Mouse (Mus musculus): ENCODE measurements around the gene Ddx31.

The Ddx31 gene

DNA sequence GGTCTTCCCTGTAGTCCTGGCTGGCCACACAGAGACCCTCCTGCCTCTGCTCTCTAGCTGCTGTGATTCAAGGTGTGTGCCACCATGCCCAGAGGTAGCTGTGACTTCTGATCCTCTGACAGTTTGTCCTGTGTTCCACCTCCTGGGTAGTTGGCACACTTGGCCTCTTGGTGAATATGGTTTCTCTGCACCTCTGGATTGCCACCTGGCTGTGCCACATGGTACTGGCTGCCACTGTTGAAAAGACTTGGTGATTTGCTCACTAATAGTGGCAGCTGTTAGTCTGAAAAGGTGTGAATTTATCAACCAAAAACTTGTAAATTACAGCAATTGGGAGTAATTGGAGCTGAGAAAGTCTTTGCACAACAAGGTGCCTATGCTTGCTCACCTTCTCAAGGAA lies 23.7 kb downstream of the Ddx31 start:
- DNase-seq (ENCODE audit: low spot score in 2 of 2) = no peak

DNA sequence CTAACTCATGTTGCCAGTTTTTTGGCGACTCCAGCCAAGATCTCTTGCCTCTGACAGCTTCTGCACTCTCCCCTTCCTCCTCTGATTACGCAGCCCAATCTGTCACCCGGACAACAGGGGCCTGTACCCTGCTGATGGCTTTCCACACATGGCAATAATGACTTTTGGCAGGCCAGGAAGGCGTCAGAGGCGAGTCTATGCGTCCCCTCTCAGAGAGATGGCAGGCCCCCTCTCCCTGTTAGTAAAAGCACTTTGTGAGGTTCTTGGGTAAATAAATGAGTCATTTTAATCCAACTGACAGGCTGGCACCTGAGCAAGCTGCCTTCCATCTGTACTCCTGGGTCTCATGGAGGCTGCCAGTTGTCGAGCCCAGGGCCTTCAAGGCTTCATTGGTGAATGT lies 27.3 kb downstream of the Ddx31 start:
- no peak for DNase-seq (ENCODE audit: low spot score in 2 of 2)

DNA sequence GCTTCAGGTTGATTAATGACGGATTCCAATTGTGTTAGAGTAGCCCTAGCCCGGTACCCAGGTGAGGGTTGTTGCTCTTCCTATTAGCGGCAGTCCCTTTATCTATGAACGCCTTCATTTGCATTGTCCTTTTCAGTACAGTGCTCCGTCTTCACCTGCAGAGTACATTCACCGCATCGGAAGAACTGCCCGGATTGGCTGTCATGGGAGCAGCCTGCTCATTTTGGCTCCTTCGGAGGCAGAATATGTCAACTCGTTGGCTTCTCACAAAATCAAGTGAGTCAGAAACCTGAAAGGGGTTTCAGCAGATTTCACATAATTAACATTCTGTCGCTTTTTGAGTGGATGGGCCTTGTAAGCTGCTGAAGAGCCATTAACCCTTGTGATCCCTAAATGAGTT lies 35.3 kb downstream of the Ddx31 start:
- DNase-seq (ENCODE audit: low spot score in 2 of 2) = no peak

DNA sequence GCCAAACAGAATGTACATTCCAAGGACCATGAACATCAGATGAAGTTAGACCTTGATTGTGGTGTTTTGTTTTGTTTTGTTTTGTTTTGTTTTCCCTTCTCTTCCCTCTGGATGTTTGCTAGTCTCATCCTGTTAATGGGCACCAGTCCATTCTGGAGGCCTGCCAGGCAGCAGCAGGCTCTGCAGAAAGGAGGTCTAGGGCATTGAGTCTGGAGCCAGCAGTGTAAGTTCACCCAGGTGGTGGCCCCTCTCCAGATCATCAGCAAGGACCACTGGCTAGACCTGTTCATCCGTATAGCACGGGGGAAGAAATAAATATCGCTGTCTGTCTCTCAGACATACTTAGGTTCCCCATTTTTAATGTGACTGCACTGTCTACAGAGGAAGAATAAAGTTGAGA lies 41.1 kb downstream of the Ddx31 start:
- no peak for DNase-seq (ENCODE audit: low spot score in 2 of 2)

DNA sequence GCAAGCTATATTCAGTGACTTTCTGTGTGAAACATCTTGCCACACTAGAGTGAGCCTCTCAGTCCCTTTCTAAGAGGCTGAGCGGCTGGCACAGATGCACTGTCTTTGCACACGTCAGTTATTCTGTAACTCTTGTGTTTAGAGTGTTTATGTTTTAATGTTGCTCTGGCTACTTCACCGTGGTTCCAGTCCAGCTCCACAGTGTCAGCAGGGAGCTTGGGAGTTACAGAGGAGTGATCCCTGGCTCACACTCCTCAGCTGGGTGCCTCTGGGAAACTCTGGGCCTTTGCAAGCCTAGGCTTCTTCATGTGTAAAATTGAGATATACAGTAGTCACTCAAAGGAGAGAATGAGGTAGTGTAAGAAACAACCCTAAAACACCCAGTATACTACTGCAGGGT lies 41.8 kb downstream of the Ddx31 start:
- no peak for DNase-seq (ENCODE audit: low spot score in 2 of 2)

DNA sequence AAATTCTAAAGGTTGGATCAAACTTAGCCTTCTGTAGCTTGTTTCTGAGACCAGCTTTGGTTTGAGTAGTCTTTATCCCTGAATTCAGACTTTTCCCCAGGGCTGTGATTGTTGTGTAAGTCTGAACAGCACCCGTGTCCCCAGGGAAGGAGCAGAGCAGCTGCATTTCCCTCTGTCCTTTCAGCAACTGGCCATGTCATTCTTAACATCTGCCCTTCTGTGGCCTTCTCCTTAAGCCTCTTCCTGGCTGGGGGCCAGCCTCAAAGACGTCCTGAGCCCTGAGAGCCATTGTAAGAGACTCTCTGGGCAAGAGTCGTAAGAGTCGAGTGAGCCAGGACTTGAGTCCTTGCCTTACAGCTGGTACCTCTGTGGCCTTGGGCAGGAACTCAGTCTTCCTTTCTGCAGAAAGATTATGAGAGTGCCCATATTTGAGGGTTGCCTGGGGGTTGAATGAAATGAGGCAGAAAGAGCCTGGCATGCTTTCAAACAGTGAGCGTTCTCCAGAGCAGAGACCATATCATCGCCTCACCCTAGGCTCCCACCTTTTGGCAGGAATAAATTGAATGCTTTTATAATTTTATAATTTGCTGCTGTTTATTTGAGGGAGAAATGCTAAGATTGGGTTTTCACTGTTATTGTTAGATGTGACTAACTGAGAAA lies 42.8 kb downstream of the Ddx31 start:
- DNase-seq (ENCODE audit: low spot score in 2 of 2) = no peak

DNA sequence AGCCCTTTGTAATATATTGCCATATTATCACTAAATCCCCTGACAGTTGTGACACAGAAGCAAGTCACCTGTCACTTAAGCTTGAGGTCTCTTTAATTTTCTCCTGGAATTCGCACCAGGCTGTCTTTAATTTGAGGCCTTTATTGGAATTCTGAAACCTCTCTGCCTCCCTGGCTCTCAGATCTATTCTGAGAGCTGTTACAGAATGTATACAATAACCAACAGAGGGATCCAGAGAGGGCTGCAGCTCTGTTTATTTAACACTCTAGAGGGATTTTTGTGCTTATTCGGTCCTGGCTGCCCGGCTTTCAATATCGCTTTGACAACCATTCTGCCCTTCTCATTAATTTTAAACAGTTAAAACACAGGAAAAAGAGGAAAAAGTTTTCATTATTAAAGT lies 44.7 kb downstream of the Ddx31 start:
- DNase-seq (ENCODE audit: low spot score in 2 of 2) = no peak

DNA sequence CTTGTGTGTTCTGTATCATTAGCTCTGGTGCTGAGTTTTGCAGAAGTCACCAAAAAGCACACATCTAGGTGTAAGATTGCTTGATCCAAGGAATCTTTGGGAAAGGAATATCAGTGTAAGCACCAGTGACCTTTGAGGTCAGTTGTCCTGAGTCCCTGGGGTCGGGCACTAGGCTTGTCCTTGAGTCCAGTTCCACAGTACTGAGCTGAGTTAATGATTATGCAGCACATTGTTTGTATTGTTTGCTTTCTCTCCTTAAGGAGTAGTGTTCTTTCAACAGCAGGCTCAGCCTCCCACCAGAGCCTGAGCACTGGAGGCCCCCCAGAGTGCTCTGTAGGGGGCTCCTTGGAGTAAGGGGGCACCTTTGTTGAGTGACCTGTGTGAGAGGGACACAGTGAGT lies 52.6 kb downstream of the Ddx31 start:
- DNase-seq (ENCODE audit: low spot score in 2 of 2) = no peak

DNA sequence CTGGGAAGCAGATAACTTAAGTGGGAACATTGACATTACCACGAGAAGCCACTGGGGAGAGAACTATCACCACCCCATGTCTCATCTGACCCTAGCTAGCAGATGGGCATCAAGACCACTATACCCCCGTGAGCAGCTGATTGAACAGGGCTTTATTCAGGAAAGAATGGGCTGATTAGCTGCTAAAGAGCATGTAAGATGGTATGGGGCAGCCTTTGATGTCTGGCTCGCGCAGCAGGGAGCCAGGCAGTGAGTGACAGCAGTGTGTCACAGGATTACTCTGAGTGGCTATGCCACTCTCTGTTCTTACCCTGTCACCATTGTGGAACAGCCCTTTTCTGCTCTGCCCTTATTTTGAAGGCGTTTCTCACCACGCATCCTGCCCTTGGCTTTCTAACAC lies 53.3 kb downstream of the Ddx31 start:
- no peak for DNase-seq (ENCODE audit: low spot score in 2 of 2)

DNA sequence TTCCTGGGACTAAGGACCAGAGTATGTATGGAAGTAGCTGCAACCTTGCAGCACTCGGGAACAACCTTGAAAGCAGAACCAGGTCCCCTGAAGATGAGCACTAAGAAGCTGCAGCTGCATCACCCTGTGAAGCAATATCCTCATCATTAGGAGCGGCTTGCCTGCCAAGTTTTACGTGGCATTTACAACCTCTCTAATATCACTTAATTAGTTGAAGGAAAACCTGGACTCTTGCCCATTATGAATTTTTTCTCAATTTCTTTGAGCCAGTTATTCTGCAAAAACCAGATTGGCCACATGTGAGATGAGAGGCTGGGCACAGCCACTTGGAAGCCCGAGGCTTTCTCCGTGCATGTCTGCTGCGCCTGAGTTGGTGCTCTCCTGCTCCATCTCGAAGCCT lies 55.7 kb downstream of the Ddx31 start:
- DNase-seq (ENCODE audit: low spot score in 2 of 2) = no peak

DNA sequence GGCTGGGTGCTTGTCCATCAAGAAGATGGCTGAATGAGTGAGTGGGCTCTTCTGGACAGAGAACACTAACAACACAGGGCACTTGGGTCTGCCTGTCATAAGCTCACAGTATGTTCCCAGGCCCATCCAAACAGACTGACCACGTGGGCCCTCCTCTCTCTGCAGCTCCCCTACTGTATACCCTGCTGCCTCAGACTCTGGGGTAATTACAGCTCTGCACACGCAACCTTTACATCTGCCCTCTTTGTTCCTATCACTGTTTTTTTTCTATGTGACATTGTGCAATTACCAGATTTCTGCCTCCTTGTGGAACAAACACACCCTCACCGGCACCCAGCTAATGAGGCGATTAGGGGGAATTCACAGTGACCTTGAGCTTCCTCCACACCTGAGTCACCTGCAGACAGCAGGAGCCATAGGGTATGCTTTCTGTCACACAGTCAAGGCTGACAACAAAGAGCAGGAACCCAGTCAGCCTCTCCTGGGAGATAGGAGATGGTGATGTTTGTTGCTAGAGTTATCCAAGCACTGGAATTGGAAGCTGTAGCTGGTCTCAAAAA lies 57.2 kb downstream of the Ddx31 start:
- no peak for DNase-seq (ENCODE audit: low spot score in 2 of 2)

DNA sequence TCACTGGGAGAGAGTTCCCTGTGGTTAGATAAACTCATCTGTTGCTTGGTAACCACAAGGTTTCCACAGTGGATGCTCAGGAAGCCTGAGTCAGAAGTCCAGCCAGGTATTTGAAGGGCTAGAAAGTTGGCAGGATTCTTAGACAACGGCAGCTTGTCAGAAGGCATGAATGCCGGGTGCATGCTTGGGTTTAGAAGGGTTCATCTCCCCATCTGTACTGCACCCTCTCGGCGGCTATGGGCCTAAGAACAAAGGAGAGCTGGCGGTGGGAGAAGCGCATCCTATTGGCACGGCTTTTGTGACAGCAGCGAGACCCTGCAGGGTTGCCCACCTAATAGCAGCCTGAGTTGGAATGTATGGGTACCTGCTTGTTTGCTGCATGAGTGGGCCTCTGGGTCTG lies 62.1 kb downstream of the Ddx31 start:
- DNase-seq (ENCODE audit: low spot score in 2 of 2) = no peak

DNA sequence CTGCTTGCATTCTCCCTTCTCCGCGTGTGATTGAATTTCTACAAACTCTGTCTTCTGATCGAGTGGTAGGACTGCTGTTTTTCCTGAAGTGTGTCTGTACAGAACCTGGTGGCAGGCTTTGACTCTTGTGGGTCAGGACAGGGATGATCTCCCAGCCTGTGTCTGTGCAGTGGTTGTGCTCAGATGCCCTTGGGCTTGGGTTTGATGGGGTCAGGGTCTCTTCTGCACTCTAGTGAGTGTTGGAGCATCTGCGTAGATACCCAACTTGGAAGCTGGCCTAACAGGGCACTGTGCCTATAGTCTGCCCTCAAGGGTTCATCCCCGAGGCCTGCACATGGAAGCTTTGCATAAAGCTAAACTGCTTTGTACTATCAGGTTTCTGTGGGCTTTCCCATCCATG lies 63.7 kb downstream of the Ddx31 start:
- no peak for DNase-seq (ENCODE audit: low spot score in 2 of 2)

DNA sequence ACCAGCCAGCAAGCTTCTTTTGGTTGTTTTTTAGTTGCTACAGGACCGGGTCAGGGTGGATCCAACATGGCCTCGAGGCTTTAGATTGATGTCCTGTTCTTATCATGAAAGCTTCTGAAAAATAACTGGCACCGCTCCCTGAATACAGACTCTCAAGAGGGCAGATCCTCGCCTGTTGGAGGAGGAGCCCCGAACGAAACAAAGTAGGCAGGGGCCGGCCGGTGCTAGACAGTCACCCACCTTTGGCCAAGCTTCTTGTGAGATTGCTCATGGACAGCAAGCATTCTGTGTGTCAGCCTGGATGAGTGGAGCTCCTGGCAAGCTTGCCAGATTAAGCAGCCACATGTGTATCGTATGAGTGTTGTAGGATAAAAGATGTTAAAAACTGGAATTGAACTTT lies 64.6 kb downstream of the Ddx31 start:
- DNase-seq (ENCODE audit: low spot score in 2 of 2) = no peak

DNA sequence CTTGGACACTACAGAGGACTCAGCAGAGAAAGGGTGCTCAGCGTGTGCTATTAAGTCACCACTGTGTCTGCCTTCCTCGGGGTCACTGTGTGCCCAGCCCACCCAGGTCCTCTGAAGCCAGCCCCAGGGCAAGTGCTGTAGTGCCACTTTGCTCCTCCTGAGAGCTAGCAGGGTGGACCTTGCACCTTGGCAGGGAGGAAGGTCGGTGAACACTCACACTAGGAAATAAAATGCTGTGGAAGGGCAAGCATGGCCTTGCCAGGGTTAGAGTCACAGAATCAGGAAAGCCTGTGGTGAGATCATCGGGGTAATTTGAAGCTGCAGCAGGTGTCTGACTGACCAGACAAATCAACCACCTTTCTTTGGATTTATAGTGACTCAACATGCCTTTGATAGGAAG lies 65.4 kb downstream of the Ddx31 start:
- DNase-seq (ENCODE audit: low spot score in 2 of 2) = no peak

DNA sequence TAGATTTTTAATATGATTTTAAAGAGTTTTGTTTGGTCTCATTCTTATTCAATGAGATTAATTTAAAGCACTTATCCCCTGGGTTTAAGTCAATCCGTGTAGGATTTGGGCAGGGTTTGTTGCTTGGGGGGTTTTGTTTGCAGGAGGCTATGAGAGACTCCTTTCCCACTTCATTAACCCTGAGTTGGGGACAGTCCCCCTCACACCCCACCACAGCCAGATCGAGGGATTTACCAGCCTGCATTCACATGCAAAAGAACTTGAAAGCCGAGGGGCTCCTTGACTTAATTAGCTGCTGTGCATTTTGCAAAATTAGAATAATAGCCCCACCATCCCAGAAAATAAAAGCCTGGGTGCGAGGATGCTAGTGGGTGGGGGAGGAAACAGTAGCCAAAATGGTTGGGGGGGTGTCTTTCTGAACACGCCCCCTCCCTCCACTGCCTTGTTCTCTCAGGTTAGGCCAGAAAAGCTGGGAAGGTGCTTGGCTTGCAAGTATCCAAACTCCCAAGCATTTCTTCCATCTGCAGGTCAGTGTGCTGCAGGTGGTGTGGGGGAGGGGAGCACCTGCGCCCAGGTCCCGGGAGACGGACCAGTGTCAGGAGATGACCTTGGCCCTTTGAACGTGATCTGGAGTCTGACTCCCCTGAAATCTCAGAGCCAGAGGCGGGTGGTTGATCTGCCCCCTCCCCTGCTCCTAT lies 67.6 kb downstream of the Ddx31 start:
- no peak for DNase-seq (ENCODE audit: low spot score in 2 of 2)

DNA sequence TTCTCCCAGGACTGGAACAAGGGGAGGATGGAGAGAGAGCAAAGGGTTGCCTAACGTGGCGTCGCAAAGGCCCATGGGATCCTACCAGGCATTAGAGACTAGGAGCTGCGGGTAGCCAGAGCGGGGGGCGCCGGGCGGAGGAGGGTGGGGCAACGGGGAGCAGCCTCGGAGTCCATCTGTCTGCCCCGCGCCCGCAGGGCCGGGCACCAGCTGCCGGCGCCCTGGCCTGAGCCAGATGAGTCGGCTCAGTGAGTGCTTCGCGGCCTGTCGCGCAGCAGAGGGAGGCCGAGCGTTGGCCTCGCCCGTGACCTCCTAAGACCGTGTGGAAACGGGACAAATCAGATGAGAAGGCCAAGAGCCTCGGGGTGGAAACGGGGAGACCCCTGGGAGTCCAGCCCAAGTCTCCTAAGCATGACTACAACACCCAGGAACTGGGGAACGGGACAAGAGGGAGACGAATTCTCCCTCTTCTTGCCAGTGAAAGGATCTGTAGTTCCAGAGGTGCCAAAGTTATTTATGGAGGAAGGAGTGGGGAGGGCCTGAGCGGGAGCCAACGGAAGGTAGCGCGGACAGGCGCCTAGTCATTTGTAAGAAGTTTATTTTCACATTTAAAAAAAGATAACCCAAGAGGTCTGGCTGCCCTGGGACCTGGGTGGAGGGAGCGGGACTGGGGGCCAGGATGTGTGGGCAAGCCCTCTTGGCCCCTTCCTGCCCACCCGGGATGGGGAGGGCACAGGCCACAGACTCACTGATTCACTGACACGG lies 68.4 kb downstream of the Ddx31 start:
- DNase-seq (ENCODE audit: low spot score in 2 of 2) = no peak

DNA sequence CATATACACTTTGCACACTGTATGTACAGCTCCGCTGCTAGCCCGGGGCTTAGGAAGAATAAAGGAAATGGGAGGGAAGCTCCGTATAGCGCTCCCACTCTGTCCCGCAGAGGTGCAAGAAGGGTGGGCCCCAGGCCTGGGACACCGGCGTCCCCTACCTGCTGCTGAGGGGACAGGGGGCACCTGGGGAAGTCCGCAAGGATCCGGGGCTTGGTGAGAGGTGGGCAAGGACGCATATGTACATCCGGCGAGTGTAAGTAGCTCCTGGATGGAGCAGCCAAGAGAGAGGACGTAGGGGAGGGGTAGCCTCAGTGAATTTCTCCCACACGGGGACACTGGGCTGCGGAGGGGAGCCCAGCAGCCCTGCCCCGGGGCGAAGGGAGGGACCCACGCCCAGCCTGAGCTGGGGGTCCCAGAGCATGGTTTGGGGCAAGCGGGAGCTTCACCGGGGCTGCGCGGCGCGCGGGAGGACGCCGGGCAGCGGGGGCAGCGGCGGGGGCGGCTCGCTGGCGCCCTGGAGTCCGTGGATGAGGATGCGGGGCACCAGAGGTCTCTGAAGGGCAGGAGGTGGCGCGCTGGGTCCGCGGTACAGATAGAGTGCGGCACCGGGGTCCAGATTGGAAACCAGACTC lies 69.1 kb downstream of the Ddx31 start:
- DNase-seq (ENCODE audit: low spot score in 2 of 2) = no peak

DNA sequence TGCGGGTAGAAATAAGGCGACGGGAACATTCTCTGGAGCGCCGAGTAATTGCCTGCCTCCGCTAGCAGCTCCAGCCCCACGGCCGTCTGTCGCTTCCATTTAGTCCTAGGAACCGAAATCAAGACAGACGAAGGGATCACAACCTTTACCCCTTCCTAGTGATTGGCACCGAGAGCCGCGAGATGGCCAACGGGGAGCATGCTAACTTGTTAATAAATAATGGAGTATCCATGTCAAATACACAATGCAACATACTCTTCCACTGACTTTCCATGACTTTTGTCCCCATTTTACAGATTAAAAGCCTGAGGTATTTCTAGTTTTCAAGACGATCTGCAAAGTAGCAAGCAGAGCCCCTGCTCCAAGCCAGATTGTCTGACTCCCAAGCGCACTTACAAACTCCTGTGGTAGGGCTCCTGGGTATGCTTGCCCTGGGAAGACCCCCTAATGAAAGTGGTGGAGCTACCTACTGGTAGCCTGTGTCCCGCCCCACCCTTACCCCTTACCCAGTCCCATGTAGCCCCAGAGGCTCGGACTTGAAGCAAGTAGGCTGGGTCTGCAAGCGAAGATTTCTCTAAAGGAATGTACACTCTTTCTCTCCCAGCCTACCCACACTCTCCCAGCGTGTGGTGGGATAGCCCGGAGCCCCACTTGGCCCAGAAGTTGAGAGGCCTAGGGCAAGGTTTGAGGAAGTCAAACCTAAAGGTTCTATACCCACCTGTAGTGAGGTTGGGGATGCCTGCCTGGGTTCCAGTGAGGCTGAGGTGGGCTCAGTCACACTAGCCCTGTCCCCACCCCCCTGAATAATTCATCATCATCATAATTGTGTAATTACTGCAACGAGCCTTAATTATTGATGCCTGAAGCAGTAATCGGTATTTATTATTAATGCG lies 69.9 kb downstream of the Ddx31 start:
- DNase-seq (ENCODE audit: low spot score in 2 of 2) = no peak

DNA sequence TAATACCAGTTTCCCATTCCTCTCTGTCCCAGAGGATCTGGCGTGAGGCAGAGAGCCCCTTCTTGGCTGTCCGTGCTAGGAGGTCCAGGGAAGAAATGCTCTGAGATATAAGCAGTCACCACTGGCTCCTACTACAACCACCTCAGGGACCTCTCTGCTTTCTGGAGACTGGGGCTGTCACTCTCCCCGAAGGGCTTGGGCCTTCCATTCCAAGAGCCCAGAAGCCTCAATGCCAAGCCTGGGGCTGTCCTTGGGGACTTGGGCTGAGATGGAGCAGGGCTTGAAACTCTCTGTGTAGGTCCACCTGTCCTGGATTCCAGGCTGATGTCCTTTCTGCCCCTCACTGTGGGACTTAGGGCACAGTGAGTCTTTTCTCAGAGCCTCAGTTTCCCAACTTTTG lies 70.7 kb downstream of the Ddx31 start:
- no peak for DNase-seq (ENCODE audit: low spot score in 2 of 2)

DNA sequence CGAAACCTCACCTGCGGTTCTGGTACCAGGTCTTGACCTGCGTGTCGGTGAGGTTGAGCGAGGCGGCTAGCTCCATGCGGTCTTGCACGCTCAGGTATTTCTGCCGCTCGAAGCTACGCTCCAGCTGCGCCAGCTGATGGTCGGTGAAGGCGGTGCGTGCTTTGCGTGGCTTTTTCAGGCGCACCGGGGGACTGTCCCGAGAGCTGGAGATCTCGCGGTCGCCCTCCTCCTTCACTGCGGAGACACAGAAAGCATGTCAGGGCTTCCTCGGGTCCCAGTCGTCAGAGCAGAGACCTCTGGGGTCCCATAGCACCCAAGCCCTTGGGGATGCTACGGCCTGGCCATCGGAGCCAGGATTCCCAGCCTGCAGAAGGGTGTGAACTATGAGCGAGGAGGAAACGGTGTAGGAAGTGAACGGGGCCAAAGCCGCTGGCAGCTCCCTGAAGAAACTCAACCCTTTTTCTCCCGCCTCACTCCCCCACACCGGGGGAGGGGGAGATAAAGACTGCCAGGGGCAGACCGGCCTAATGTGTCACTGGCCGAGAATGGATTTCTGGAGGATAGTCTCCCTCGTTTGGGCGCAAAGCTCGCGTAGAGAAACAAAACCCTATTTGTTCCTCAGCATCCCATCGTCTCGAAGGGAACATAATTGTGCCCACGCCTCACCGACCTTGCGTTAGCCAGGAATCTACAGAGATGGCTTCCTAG lies 71.3 kb downstream of the Ddx31 start:
- no peak for DNase-seq (ENCODE audit: low spot score in 2 of 2)

Measured in spleen, postnatal 36 days (tissue).